ENCODE assay signal across 8 mouse cellular contexts in genomic region chr14:54603038-54603654, GRCm38 (mm10). TPM values are rescaled to one million over a fixed set of nuclear protein-coding genes. Genes with fewer than 3 reads are reported as not detected.
DNase-seq lines count a peak whose midpoint lies in the region; ATAC-seq and TF ChIP-seq lines count a peak whose summit lies in the region.

No protein-coding gene starts in this region.

- H3K4me1 ChIP-seq in cortical plate, adult 2 months (ENCODE audit: control insufficient read depth, insufficient read depth, low read length): no peaks in the 10 kb centered on the region
- H3K4me1 ChIP-seq in megakaryocyte, embryonic 14.5 days: peaks cover 45% of the 10 kb centered on the region

- TF ChIP-seq CTCF in cortical plate, adult 2 months (IDR thresholded peaks at IDR 0.05; ENCODE audit: extremely low read depth, insufficient read depth, low read length): no peak

- H3K4me3 ChIP-seq in cortical plate, adult 2 months (ENCODE audit: insufficient read depth, low read length): peak overlapping the region; percentile 41
- H3K4me3 ChIP-seq in megakaryocyte, embryonic 14.5 days (replicated peaks): peak overlapping the region; percentile 96

- peak; percentile 55 for TF ChIP-seq POLR2A in cortical plate, adult 2 months (IDR thresholded peaks at IDR 0.05; ENCODE audit: extremely low read depth, insufficient read depth, low read length)

- DNase-seq in gastrocnemius, adult 8-10 months (ENCODE audit: low spot score in 2 of 2): peak; percentile 95 to 96
- peak; percentile 79 for DNase-seq in hindlimb bud, embryonic 11.5 days (ENCODE audit: extremely low spot score, low read depth, low spot score)
- peak; percentile 84 to 96 for DNase-seq in left cerebral cortex, adult 8-10 months (ENCODE audit: low spot score in 2 of 2)
- DNase-seq in right cerebral cortex, postnatal 10 days (ENCODE audit: low spot score in 2 of 2): peak; percentile 98
- DNase-seq in urinary bladder, postnatal 25 days (ENCODE audit: low spot score): peak; percentile 86

- ATAC-seq in activated CD4-positive, CD25-positive, alpha-beta regulatory T cell, adult 4 months: peak; percentile 100

- H3K36me3 ChIP-seq in megakaryocyte, embryonic 14.5 days (replicated peaks; ENCODE audit: low read length): peaks cover 8% of the 10 kb centered on the region

- H3K27me3 ChIP-seq in megakaryocyte, embryonic 14.5 days (replicated peaks): no peaks in the 10 kb centered on the region

- no peaks in the 10 kb centered on the region for H3K9me3 ChIP-seq in megakaryocyte, embryonic 14.5 days

- peak overlapping the region; percentile 98 for H3K27ac ChIP-seq in cortical plate, adult 2 months (ENCODE audit: insufficient read depth, low read length)

RNA-seq across cellular contexts. Expression of gene 4931414P19Rik, which starts 2.6 kb away (rescaled TPM):
- 1 to 10 TPM; 2.3 TPM for polyA plus RNA-seq in activated CD4-positive, CD25-positive, alpha-beta regulatory T cell, adult 4 months (2017; shearing (Covaris generic))
- 5.2 and 5.8 TPM in 2 replicates for polyA plus RNA-seq in cortical plate, adult 2 months (2012; rRNA removed)
- 1 to 10 TPM; 2.0 to 2.8 (median 2.6) TPM for total RNA-seq in gastrocnemius, adult 8-10 months (2022)
- 1 to 10 TPM; 4.7 to 6.3 (median 5.7) TPM for total RNA-seq in left cerebral cortex, adult 8-10 months (2022)
- 13.3 and 53.7 TPM in 2 replicates for polyA plus RNA-seq in megakaryocyte, embryonic 14.5 days (2012; ENCODE audit: insufficient read depth, low replicate concordance)

RNA-seq across cellular contexts. Expression of gene Psmb5, which starts 14.7 kb away (rescaled TPM):
- 100 to 1,000 TPM; 178 to 210 TPM for polyA plus RNA-seq in activated CD4-positive, CD25-positive, alpha-beta regulatory T cell, adult 4 months (2017; shearing (Covaris generic))
- polyA plus RNA-seq in cortical plate, adult 2 months (2012; rRNA removed): 181 and 197 TPM in 2 replicates
- 100 to 1,000 TPM; 183 to 192 (median 187) TPM for total RNA-seq in gastrocnemius, adult 8-10 months (2022)
- total RNA-seq in left cerebral cortex, adult 8-10 months (2022): 100 to 1,000 TPM; 151 to 185 (median 175) TPM
- 120 and 327 TPM in 2 replicates for polyA plus RNA-seq in megakaryocyte, embryonic 14.5 days (2012; ENCODE audit: insufficient read depth, low replicate concordance)

RNA-seq across cellular contexts. Expression of gene Psmb11, which starts 18.1 kb away (rescaled TPM):
- not detected for polyA plus RNA-seq in activated CD4-positive, CD25-positive, alpha-beta regulatory T cell, adult 4 months (2017; shearing (Covaris generic))
- polyA plus RNA-seq in cortical plate, adult 2 months (2012; rRNA removed): 0.17 and 0.23 TPM in 2 replicates
- total RNA-seq in gastrocnemius, adult 8-10 months (2022): not detected
- total RNA-seq in left cerebral cortex, adult 8-10 months (2022): under 1 TPM in 3 of 4 experiments, not detected in 1; 0.14 to 0.63 (median 0.14) TPM
- not detected in 2 replicates for polyA plus RNA-seq in megakaryocyte, embryonic 14.5 days (2012; ENCODE audit: insufficient read depth, low replicate concordance)

RNA-seq across cellular contexts. Expression of gene Ajuba, which starts 25.8 kb away (rescaled TPM):
- polyA plus RNA-seq in activated CD4-positive, CD25-positive, alpha-beta regulatory T cell, adult 4 months (2017; shearing (Covaris generic)): under 1 TPM in 1 of 2 experiments, not detected in 1; 0.20 TPM
- 2.3 and 3.0 TPM in 2 replicates for polyA plus RNA-seq in cortical plate, adult 2 months (2012; rRNA removed)
- total RNA-seq in gastrocnemius, adult 8-10 months (2022): 1 to 10 TPM in 2 of 4 experiments, under 1 TPM in 2; 0.87 to 1.8 (median 1.3) TPM
- 1 to 10 TPM; 1.3 to 2.4 (median 1.7) TPM for total RNA-seq in left cerebral cortex, adult 8-10 months (2022)
- 1.0 and 2.6 TPM in 2 replicates for polyA plus RNA-seq in megakaryocyte, embryonic 14.5 days (2012; ENCODE audit: insufficient read depth, low replicate concordance)

RNA-seq across cellular contexts. Expression of gene Gm17606, which starts 37.6 kb away (rescaled TPM):
- not detected for polyA plus RNA-seq in activated CD4-positive, CD25-positive, alpha-beta regulatory T cell, adult 4 months (2017; shearing (Covaris generic))
- not detected in 2 replicates for polyA plus RNA-seq in cortical plate, adult 2 months (2012; rRNA removed)
- total RNA-seq in gastrocnemius, adult 8-10 months (2022): not detected
- total RNA-seq in left cerebral cortex, adult 8-10 months (2022): not detected
- polyA plus RNA-seq in megakaryocyte, embryonic 14.5 days (2012; ENCODE audit: insufficient read depth, low replicate concordance): not detected in 2 replicates

Comparison
In these comparisons a context has a peak if more than half of its experiments do, and no peak if none do; other contexts are left out.
1. Peak in every context shown above with its lines: DNase-seq, ATAC-seq, H3K4me3 ChIP-seq and H3K27ac ChIP-seq.